Mouse (Mus musculus) retina, postnatal 1 day (tissue): ENCODE measurements around the gene Il18.

Experiments
- DNase-seq: peaks from one replicate; pipeline ENCODE4 v3.0.0-alpha.2; 2012

Il18 gene

DNA sequence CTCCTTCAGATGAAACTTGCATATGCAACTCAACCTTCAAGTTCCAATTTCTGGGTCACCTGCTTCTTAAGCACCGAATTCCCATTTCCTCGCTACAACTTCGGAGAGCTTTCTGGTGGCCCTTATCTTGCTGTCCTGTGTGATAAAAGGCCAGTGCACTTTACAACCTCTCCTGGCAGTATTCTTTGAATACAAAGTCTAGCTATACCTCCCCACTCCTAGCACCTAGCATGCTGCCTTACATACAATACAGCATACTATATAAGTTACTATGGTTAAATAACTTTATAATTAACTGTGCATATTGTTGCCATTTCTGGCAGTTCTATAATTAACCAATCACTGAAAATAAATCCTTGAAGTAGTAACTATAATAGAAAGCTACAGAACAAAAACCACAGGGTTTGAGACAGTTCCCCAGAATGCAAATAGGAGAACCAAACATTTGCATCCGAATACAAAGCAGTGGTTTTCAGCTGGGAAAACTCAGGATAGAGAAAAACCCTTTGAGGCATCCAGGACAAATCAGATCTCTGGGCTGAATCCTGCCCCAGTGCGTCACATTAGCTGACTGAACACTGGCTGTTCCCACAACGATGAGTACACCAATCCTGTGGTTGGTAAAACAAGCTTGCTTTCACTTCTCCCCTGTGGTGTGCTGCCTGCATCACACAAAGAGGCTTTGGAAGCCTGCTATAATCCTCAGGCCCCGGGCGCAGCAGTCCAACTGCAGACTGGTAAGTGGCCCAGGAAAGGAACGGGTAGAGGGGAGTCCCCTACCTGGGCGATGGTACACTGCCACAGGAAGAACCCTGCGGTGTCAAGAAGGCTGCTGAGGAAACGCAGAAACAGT lies at the start of gene Il18:
Il18 (plus strand) TSS at position 587 of the 853 bp plus-strand sequence.
- DNase-seq: peak; percentile 77

DNA sequence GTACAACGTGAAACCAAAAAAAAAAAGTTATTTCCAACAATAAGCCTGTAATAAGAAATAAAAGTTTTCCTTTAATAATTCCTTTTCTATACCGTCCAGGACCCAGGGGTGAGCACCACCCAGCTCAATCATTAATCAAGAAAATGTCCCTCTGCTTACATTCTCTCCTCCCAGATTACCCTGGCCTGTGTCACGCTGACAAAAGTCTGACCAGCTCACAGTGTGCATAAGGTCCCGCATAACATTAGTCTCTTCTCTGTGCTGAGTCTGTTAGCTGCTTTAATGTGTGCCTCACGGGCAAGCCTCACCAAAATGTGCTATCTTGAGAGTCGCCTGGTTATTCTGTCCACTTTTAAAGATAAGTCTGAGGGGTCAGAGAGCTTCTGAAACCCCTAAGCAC lies 49.2 kb upstream of the Il18 start:
- no peak for DNase-seq

DNA sequence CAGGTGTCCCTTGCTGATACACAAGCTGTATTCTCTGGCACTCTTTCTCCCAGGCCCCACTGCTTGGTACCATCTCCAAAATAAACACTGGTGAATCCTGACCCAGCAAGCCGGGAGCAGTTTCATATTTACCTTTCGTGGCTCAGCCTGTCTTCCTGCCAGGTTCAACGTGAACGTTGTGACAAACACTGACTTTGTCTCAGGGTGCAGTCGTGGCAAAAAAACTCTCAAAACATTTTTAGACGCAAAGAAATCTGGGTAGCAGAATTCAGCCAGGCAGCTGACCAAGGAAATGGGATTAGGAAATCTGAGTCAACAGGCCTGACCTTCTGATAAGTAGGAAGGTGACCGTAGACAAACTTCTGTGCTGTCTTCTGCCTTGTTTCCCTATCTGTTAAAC lies 47.1 kb upstream of the Il18 start:
- no peak for DNase-seq

GRCm38 (mm10) chr9:50515462-50515861 lies 39.2 kb upstream of the Il18 start:
- no peak for DNase-seq

- DNase-seq: peak; percentile 59
These were observed 35.8 kb upstream of the Il18 start for GRCm38 (mm10) chr9:50518781-50519180.

- no peak for DNase-seq
These were observed 33.9 kb upstream of the Il18 start for GRCm38 (mm10) chr9:50520748-50521147.

DNA sequence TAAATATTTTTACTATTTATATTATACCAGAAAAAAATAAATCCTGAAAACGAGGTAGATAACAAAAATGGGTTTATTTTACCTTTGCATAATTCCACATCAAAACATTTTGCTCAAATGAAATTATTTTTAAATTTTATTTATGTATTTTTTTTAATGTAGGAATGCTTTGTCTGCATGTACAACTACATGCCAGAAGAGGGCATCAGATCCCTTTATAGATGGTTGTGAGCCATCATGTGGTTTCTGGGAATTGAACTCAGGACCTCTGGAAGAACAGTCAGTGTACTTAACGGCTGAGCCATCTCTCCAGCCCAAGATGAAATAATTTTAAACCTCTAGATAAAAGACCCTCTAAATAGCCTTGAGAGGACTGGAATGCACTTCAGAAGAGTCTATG lies 33.1 kb upstream of the Il18 start:
- DNase-seq: no peak

GRCm38 (mm10) chr9:50522574-50522973 lies 32.1 kb upstream of the Il18 start:
- DNase-seq: no peak

DNA sequence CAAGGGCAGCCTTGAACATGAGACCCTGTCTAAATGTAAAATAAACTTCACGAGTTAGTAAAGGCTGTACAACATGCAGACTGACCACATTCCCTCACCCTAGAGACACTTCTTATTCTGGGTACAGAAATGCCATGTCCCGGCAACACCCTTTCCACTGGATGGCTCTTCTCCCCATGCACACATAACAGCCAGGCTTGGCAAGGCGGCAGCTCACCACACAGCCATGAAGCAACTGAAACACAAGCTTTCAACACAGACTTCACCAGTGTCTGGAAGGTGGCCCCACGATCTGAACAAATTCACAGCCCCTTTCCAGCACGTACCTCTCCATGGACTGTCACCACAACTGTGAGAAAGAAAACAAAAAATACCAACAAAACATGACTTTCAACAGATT lies 29.7 kb upstream of the Il18 start:
- DNase-seq: no peak

DNA sequence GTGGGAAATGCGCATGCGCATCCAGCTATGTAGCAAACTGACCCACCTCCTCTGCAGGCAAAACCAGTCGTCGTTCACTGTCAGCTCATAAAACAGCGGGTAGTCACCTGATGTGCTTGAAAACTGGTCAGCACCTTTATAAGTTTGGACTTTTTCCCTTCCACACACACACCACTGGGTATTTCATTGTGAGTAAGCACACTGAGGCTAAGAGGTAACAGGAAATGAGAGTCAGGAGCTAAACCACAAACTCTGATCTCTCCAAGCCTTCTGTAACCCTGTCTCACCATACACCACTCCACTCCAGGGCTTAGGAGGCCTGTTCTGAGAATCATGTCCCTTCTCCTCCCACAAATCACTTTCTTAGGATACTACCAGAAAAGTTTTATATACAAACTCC lies 29.0 kb upstream of the Il18 start:
- DNase-seq: no peak

GRCm38 (mm10) chr9:50527860-50528259 lies 26.8 kb upstream of the Il18 start:
- no peak for DNase-seq

GRCm38 (mm10) chr9:50528293-50528892 lies 26.2 kb upstream of the Il18 start, which contains the start of gene Pts:
Gene Pts, minus strand, starts transcription at chr9:50528724.
- peak; percentile 99 for DNase-seq

DNA sequence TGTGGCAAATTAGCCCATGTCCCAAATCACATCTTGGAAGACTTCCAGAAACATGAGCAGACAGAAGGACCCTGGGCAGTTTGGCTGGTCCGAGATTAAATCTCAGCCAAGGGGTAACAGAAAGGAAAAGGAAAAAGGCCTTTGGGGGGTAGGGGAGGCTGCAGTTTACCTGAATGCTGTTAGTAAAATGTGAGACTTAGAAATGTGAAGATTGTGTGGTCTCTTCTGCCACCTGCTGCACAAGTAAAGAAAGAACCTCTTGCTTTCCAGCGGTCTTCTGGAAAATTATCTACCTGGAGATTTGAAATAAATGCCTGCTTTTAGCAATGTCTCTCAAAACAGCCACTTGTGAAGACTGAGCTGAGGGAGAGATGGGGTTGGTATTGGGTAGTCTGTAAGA lies 23.7 kb upstream of the Il18 start:
- peak; percentile 74 for DNase-seq

GRCm38 (mm10) chr9:50533328-50533727 lies 21.3 kb upstream of the Il18 start:
- no peak for DNase-seq

GRCm38 (mm10) chr9:50533791-50534190 lies 20.8 kb upstream of the Il18 start:
- DNase-seq: peak; percentile 6

GRCm38 (mm10) chr9:50535930-50536329 lies 18.7 kb upstream of the Il18 start:
- DNase-seq: no peak

- no peak for DNase-seq
These were observed 18.0 kb upstream of the Il18 start for GRCm38 (mm10) chr9:50536603-50537135.

DNA sequence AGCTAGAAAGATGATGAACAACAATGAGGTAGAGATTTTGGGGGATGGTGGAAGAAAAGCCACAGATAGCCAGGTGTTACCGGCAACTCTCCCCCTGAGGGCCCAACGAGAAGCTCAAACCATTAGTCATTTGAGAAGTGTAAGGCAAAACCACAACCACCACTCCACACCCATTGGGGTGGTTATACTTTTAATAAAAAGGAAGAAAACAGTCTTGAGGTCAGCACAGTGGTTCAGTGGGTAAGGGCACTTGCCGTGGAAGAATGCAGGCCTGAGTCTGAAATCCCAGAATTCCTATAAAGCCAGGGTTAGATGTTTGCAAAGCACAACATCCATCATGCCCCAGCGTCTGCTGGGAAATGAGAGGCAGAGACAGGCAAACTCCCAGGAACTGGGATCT lies 17.3 kb upstream of the Il18 start:
- DNase-seq: no peak

DNA sequence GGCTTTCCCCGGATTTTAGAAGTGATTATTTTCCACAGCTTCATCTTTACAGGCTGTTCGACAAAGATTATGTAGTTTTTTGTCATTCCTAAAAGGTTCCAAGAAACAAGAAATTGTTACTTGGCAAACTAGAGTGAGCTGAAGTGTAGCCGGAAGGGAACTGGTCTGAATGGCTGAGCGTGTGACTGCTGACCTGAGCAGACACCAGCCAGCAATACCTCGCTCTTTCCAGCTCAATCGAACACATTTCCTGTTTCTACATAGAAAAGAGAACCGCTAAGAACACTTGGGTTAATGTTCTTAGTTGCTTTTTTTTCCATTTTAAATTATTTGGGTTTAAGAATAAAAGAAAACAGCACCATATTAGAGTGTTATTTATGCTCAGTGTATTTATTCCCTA lies 14.5 kb upstream of the Il18 start:
- no peak for DNase-seq

- DNase-seq: no peak
These were observed 12.2 kb upstream of the Il18 start for GRCm38 (mm10) chr9:50542401-50542800.

DNA sequence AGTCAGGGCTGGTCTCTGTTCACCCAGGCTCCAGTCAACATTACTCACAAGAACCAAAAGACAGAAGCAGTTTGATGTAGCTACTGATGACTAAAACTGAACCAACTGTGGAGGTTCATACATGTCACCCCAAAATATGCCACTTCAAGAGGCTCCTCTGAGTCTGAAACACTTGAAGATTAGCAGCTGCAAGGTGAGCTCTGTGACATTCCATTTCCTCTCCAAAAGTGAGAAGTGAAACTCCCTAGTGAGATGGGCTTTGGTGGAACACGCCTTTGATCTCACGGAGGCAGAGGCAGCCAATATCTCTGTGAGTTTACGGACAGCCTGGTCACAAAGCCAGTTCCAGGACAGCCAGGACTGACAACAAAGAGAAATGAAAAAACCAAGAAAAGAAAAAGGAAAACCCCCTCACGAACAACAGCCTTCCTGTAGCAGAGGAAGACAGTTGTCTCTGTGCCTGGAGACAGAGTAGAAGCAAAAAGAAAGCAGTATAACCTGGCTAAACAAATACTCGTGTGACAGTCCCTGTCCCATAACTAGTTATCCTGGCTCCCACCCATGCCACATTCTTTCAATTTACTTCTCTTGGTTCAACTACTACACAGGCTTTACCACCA lies 6.7 kb upstream of the Il18 start:
- no peak for DNase-seq

DNA sequence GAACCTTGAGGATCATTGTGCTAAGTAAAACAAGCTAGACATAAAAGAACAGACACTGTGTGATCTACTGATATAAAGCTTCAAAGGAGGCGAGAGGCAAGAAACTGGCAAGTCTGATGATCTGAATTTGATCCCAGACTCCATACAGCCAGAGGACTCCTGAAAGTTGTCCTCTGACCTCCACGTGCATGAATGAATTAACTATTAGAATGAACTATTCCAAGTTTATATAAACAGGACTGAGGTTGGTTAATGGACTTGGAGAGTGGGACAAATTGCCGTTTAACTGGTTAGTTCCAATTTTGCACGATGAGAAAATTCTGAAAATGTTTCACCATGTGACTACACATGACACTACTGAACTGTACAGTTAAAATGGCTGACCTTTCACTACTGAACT lies 5.7 kb upstream of the Il18 start:
- DNase-seq: no peak

DNA sequence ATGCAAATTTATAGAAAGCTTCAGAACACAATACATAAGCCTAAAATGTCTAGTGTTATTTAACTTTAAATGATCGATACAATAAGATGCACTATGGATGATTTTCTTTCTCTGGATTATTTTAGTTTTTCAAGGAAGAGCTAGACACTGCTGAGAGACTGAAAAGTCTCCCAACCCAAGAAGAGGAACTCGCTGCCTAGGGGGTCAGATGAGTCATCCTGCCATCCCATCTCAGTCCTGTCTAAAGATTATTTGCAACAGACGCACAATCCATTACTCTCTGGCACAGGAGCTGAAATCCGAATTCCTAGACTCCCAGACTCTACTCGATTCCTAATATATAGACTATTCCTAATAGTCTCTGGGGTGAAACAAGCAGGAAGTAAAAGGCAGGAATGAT lies 2.4 kb upstream of the Il18 start:
- DNase-seq: no peak

DNA sequence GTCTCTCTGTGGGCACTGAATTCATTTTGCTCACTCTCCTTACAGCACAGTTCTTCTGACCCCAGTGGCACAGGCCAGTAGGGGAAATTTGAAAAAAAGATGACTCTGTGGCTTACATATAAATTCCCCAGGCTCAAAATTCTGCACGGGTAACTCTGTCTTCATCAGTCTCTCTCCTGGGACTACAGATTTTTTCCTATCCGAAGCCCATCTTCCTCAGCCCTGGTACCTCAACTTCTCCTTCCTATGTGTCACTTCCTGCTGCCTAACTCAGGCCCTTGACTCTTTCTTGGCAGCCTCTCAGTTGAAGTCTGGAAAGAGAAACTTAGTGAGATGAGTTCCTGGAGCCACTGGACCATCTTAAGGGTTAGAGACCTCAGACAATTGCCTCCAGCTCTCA lies 1.1 kb upstream of the Il18 start:
- DNase-seq: no peak
